Mouse (Mus musculus) layer of hippocampus, postnatal 36 days (tissue): Measurements from ENCODE around the gene Trpv4. TPM values are rescaled to one million over a fixed set of nuclear protein-coding genes. Genes with fewer than 3 reads are reported as not detected.

Source experiments
- DNase-seq, 2 experiments: peaks; one replicate each; pipeline ENCODE4 v3.0.0; 2022
- total RNA-seq, 2 experiments: library from RNA; stranded (reverse); gene quantifications; 2 replicates each; pipeline ENCODE4 v1.2.3; 2021

The Trpv4 gene
- total RNA-seq, 2 experiments from 2014 or later = 1.2 to 2.0 TPM

DNA sequence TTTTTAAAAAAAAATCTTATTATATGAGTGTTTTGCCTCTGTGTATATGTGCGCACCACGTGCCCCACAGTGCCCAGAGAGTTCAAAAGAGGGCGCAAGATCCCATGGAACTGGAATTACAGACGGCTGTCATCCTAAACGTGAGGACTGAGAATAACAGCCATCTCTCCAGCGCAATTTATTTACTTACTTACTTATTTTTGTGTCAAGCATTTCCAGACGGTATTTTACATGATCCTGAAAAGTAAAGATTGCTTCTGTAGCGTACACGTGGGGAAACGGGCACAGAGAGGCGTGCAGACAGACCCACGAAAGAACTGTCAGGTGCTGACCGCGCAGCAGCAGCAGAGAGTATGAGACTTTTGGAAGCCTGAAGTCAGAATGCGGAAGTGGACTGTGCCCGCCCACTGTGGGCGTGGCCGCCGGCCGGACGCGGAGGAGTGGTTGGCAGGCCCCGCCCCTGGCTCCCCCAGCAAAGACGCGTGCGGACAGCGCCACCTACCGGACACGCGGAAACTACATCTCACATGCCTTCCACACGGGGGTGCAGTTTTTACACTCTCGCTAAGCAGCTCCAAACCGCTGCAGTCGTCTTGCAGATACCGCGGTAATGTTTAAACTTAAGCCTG lies 9.1 kb upstream of the Trpv4 start:
- DNase-seq = peak; percentile 98 to 99

DNA sequence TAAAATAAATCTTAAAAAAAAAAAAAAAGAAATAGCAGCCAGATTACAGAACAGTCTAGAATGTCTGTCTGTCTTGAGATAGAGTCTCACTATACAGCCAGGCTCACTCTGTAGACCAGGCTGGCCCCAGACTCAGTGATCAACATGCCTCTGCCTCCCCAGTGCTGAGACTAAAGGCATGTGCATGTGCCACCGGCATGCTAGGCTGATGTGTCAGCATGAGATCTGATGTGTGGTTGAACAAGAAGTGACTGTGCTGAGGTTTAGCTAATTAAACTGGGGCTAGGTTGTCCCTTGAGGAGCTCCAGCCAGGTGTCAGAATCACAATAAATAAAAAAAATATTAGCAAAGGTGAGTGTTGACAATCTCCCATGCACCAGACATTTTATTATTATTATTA lies 8.4 kb upstream of the Trpv4 start:
- no peak for DNase-seq

DNA sequence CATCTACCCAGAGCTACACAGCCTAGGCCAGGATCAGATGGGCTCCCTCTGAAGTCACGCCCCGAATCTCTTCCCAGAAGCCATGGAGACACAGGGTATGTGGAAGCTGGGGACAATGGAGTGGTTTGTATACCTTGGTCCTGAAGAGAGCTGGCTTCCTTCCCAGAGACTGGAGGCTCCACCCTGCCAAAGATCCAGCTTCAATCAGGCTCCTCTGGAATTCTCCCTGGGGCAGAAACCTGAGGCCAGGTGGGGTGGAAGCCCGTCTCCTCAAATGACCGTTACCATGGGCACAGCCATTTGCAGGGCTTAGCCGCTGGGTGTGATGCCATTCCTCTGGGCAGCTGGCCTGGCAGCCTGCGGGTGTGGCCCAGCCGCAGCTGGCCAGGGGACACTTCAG lies 6.5 kb upstream of the Trpv4 start:
- no peak for DNase-seq

DNA sequence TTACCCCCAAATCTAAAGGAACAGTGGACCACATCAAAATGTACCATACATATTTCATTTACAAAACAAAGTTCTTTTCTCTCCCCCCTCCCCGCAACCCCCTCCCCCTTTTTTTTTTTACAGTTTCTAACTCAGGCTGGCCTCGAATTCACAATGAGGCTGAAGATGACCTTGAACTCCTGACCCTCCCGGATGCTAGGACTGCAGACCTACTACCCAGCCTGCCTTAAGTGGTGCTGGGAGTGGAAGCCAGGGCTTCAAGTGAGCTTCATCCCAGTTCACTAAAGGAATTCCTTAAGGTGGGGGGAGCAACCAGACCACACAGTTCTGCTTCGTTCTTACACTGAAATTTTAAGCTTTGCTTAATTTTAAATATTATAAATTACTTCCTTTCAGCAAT lies 5.9 kb upstream of the Trpv4 start:
- no peak for DNase-seq

DNA sequence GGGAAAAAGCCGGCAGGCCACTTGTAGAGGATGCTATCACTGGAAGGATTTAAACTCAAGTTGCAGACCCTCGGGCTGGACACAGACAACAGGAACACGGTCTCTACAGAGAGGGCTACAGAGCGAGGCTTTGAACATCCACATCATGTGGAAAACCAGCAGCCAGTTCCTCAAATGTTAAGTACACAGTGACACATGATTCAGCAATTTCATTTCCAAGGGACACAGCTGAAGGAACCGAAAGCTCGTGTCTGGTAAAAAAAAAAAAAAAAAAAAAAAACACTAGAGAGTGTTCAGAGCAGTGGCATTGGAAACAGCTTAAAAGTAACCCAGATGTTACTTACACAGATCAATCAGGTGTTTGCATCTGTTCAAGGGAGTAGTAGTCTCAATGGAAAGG lies 2.8 kb upstream of the Trpv4 start:
- DNase-seq = no peak

DNA sequence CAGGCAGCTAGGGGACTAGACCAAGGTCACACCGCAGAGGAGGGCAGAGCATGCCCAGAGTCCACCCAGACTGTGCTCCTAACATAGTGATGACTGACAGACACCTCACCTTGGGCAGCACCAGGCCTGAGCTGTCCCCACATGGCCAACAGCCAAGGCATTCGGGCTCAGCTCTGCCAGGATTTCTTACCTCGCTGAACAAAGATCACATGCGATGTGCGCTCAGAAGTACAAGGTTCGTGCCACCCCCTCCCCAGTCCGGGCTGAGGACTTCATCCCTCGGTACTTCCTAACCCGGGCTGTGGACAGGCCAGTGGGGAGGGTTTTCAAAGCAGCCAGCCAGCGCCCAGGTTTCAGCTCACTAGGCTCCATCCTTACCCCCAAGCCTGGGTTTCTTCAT lies 795 bp downstream of the Trpv4 start:
- no peak for DNase-seq

DNA sequence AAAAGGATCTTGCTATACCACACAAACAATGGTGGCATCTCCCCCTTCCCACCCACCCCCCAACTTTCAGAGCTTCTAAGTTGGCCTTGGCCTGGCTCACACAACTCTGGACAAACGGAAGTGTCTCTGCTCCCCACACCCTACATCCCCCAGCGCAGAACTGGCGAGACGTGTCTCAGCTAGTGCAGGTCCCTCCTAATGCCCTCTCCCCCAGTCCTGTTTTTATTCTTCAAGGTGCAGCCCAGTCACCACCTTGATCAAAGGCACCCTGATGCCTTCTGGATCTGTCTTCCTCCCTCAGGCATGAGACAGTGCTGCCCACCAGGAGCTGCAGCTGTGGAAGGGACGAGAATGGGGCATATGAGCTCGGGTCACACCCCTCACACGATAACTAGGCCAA lies 1.9 kb downstream of the Trpv4 start:
- DNase-seq = no peak

DNA sequence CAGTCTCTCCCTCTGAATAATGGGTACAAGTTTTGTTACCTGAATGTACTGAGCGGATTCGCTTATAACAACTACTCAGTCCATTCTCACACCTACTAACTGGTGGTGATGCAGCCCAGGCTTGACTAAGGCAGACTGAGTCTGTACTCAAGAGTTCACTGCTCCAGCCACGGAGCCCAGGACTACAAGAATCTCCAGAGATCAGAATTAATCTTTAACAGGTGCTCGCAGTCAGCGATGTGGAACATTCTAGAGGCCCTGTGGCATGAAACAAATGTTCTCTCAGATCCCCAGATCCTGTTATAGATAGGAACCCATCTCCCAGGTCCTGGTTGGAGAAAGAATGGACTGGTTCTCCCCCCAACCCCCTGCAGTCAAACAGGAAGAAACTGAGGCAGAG lies 2.5 kb downstream of the Trpv4 start:
- DNase-seq = no peak

DNA sequence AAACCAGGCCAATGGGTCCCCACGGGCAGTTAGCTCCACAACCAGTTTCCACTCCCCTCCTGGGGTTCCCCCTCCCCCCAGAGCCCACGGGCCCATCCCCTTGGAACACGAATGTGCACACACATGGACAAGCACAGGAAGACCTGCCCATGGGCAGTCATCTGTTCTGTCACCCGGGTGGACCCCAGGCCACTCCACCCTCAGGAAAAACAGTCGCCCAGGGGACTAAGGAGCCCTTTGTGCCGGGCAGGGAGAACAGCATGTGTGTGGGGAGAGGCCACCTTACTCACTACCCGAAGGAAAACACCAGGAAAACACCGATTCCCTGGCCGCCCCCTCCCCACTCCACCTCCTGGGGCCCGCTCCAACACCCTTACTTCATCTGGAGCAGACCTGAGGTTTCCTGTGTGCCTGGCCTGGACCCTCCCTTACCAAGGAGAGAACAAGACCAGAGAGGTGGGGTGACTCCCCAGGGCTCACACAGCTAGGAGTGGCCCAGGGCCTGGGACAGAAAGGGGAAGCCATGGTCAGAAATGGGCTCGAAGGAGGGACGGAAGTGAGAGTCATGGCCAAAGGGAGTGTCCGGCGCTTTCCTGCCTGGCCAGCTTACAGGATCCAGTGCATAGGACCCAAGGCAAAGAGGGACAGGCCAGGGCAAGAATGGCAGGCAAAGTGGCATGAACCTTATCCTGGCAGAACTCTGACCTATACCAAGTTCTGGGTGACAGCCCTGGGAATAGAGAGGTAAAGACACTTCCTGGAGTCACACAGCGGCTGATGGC lies 4.4 kb downstream of the Trpv4 start:
- DNase-seq = no peak

DNA sequence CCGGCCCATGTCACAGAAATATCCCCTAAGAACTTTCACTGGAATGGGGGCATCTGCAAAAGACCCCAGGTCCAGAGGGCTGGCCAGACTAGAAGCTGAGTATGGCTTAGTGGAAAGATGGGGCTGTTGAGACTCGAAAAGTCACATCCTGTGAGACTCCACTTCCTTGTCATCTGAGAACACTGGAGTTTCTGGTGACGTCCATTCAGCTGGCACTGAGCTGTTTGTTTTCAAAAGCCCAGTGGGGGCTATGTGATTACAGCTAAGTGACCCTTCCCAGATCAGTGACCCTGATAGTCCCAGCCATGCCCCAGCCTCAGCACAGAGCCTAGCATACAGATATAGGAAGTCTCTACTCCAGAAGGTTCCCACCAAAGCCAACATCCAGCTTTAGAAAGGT lies 6.8 kb downstream of the Trpv4 start:
- DNase-seq = no peak

DNA sequence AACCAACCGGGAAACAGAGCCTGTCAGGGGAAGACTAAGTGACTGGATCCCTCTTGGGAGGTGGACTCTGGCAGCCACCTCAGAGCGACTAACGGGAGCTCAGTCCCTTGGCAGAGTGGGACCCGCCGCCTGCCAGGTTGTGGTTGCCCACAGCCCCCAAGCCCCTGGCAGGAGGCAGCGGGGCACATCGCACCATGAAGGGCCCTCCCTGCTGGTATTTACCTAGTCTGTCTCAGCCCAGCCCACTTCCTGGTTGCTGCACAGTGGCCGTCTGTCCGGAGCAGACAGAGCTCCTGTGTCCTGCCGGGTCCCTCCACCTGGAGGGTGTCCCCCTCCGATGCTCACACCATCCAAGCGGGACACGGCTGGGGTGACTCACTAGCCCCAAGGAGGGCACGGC lies 7.2 kb downstream of the Trpv4 start:
- DNase-seq = no peak

DNA sequence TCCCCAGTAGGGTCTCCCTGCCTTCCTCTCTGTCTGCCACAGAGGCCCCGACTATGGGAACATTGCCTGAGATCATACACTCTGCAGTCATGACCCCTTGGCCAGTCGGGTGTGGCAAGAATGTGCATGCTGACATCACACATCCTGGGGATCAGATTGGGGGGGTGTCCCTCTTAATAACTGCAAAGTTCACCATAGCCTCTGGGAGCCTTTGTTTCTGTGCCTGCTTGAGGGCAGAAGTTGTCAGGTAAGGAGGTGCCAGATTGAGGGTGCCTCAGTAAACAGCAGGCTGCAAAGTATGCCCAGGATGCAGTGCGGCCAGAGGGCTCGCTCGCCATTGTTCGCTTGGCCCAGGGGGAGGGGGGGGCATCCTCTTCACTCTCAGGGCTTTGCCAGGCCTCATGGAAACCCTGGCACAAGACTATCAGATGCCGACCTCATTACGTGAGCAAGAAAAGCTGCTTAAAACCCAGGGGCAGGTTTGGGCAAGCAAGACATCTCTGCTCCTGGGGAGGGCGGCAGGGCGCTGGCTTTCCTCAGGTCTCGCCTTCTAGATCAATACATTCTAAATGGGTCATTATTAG lies 9.4 kb downstream of the Trpv4 start:
- no peak for DNase-seq

DNA sequence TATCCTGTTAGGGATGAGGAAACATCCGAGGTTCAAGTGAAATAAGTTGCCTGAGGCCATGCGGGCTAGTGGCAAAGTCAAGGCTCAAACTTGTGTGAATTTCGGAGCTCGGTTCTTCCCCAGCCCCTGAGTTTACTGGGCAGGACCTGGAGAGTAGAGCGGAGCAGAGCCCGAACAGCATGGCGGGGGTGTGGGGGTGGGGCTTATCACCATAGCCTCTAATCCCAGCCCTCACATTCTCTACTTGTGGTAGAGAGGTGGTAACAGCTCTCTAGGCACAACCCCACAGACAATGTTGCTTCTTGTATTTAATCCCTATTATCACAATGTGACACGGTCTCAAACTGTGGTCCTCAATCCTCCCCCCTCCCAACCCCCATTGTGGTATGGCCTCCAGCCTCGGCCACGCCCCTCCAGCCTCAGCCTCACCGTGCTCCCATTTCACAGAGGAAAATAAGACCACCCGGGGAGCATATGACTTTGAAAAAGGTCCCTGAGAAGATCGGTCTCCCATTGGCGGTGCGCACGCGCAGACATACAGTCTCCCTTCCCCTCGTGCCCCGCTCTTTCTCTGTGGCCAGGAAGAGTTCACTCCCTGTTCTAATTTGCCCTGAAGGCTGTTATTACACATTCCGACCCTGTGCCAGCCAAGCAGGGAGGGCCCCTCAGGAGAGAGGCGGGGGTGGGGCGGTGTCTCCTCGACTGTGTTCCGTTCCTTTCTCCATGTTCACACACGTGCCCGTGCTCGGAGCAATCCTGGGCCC lies 10.8 kb downstream of the Trpv4 start:
- no peak for DNase-seq

DNA sequence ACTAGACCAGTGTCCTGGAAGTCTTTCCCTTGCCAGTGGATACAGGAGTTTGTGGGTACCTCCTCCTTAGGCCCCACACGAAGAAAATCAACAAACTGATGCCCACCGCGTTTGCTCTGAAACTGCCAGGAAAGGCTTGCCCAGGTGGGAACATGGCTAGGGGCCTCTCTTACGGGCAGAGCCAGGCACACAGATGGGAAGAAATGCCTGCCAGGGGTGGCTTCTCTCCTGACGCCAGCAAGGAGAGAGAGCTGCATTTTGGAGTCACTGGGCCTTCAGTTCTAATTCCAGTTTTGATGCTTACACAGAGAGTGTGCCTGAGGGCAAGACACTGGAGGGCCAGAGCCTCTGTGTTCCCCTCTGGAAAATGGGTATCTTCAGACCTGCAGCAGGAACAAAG lies 12.3 kb downstream of the Trpv4 start:
- no peak for DNase-seq

DNA sequence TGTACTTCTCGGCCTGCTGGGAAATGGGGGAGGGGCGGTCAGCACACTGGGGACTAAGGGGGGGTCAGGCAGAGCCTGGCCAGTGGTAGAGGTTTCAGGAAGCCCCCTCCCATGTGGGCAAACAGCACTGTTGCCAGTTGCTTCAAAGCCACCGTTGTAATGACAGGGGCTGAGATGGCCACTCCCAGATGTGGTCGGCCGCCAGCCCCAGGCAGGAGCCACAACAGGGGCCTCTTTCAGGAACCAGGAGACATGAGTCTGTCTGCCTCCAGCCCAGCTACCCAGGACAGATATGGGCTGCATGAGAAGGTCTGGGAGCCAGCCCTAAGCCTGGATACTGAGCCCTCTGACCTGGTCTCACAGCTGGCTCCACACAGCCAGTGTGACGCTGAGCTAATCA lies 13.3 kb downstream of the Trpv4 start:
- DNase-seq = no peak

DNA sequence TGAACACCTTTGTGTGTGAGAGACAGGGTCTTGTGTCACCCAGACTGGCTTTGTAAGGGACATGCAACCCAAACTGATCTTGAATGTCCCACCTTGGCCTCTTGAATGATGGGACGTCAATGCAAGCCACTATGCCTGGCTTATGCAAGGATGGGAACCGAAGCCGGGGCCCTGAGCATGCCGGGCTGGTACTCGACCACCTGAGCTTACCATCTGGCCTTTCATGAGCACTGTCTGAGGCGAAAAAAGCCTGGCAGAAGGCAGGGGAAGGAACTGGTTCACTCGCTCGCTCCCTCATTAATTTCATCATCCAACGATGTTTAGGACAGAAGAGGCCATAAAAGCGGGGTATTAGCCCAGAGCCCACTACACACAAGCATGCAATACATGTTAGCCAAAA lies 17.4 kb downstream of the Trpv4 start:
- no peak for DNase-seq

DNA sequence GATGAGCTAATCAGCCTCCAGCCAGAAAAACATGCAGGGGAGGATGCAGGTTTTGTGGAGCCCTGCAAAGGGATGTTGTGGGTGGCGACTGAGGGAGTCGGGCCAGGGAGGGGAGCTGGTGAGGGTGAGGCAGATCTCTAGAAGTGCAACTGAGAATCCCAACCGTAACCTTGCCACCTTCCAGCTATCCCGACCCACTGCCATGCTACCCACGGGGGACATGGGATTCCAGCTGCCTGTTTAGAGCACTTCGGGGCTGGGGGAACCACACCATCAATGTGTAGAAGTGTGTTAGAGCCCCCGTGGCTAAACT lies 18.6 kb downstream of the Trpv4 start:
- DNase-seq = no peak

DNA sequence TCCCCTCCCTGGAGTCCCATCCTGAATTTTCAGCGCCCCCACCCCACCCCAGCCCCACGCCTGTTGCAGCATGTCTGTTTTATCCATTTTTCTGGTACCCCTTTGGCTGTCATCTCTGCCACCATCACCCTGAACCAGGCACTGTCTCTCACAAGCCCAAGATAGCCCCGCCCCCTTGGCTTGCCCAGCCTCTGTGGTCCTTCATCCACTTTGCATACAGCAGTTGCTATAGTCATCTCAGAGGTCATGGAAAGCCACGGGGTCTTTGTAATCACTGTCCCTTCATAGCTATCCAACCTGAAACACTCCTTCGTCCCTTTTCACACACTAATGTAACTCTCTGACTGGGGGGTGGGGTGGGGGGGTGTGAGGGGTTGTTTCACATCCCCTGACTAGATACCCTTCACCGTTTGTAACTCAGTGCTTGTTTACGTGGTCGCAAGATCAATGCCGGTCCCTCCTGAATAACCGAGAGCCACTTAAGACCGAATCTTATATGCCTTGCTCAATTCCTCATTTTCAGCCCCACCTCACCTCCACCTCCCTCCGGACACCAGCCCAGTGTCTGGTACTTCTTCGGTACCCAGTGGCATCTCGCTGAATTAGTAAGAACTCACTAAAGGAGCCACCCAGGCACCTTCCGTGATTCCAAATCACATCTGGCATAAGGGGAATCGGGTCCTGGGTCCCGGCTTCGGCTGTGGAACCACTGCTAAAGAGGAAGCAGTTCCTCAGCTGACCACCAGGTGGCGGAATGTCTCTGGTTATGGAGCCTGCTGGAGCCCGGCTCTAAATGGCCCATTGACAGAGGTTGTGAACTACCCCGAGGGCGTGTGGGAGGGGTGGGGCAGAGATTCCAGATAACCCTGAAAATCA lies 19.2 kb downstream of the Trpv4 start:
- peak; percentile 75 to 81 for DNase-seq

DNA sequence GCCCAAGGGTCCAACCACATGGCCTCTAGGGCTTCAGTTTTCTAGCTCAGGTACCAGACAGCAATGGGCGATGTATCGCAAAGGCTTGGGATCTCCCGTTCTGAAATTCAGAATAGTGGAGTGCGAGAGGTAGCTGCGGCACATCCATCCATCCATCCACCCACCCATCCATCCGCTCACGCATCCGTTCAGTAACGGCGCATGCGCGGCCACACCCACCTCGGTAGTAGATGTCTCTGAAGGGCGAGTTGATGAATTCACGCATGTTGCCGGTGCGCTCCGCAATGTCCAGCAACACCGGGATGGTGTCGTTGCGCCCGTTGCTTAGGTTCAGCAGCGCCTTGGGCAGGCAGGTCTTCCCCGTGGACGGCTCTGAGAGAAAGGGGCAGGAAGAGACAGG lies 22.1 kb downstream of the Trpv4 start:
- DNase-seq = no peak

DNA sequence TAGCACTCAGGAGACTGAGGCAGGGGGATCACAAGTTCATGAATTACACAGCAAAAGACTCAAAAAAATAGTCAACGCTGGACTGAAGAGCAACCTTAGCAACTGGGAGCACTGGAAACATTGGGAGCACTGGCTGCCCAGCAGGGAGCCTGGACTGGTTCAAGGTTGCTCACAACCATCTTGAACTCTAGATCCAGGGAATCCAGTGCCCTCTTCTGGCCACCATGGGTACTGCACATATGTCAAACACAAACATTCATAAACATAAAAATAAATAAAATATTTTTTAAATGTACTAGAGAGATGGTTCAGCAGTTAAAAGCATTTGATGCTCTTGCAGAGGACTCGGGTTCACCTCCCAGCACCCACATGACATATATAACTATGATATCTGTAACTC lies 26.9 kb downstream of the Trpv4 start:
- DNase-seq = no peak

DNA sequence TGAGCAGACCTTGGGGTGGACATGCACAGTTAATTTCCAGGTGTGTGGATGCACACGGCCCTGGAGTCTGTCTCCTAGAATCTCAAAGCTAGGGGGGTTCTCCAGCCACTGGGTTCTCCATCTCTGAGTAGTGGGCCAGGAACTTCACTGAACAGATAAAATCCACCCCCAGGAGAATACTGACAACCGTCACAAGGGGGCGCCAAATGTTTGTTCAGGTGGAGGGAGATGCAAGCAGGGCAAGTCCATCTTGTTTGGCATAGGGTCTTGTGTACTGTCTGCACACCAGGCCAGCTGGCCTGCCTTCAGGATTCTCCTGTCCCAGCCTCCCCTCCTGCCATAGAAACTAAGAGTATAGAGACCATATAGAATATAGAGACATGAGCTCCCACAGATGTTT lies 32.6 kb downstream of the Trpv4 start:
- peak in 1 of 2 experiments; percentile 45 for DNase-seq

DNA sequence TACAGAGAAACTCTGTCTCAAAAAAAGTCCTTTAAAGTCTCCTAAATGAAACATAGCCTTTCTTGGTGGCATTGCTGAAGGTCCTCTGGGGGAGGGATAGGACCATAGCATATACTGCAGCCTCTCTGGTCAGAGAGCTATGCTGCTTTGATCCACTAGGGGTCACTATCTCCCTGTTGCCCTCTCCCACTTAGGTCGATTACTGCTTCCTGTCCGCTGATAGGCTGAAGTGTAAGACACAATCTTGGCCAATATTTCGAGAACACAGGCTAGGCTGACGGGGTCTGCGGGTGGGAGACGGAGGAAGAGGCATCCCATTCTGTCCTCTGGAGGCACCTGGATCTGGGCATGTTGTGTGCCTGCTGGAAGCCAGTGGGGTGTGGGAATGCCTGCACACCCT lies 37.9 kb downstream of the Trpv4 start:
- DNase-seq = no peak

DNA sequence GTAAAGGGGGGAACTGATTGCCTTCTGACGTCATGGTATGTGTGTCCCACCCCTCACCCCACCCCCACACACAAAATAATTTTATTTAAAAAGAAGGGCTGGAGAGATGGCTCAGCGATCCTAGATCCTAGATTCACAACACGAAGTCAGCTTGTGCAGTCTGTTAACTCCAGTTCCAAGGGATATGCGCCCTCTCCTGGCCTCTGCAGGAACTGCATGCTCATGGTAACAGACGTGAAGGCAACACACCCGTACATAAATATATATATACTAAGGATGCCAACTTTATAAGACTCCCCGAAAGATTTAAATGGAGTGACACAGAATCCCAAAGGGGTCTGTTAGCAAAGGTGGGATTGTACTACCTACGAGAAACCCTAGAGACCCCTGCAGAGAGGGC lies 39.4 kb downstream of the Trpv4 start:
- DNase-seq = peak; percentile 44 to 66
